Mouse (Mus musculus): ENCODE results near the gene Rapgefl1. TPM values are rescaled to one million over a fixed set of nuclear protein-coding genes. Genes with fewer than 3 reads are reported as not detected.

Rapgefl1 gene
- total and polyA plus RNA-seq, 3 experiments: 0.27 to 0.35 TPM; not detected in 1

DNA sequence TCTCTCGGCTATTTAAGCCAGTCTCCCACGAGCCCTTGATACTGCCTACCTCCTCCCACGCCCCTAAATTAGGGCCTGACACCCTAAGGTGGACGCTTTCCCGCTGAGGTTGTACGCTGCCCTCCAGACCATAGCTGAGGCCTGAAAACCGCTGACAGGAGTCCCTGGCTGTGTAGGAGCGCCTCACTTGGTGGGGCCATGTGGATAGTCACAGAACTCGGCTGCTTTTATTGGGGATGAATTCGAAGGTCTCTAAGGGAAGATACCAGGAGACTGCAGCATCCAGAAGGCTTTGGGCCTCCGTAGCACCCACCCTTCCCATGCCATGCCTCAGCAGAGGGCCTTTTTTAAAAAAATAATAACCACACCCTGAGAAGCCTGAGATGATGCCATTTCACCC, 1.3 kb downstream of the Rapgefl1 start:
- peaks cover 27% of the 10 kb centered on the region for H3K4me1 ChIP-seq (ENCODE audit: insufficient read depth, low read depth, low read length)
- peaks cover 34% of the 10 kb centered on the region for H3K36me3 ChIP-seq (replicated peaks)
- TF ChIP-seq GATA2 (IDR thresholded peaks at IDR 0.05; ENCODE audit: borderline replicate concordance, low read depth, low read length) (no peak), GATA1 (IDR thresholded peaks at IDR 0.05; ENCODE audit: borderline replicate concordance, low read length) (no peak), TAL1 (conservative IDR thresholded peaks at IDR 0.05; ENCODE audit: low read depth, low read length) (no peak), CTCF (IDR thresholded peaks at IDR 0.05; ENCODE audit: low read depth, low read length) (no peak), POLR2AphosphoS5 (IDR thresholded peaks at IDR 0.05; ENCODE audit: insufficient replicate concordance, low read depth, low read length) (no peak)
- H3K9me3 ChIP-seq (replicated peaks): no peaks in the 10 kb centered on the region
- ATAC-seq (ENCODE audit: extremely low read depth, insufficient number of reproducible peaks, low FRiP score, poor library complexity, severe bottlenecking) (no peak), DNase-seq (ENCODE audit: low spot score) (no peak)
- H3K27me3 ChIP-seq (ENCODE audit: insufficient read depth, low read length): peaks cover 45% of the 10 kb centered on the region
- no peak overlapping the region for H3K4me3 ChIP-seq (ENCODE audit: low read depth, low read length)

DNA sequence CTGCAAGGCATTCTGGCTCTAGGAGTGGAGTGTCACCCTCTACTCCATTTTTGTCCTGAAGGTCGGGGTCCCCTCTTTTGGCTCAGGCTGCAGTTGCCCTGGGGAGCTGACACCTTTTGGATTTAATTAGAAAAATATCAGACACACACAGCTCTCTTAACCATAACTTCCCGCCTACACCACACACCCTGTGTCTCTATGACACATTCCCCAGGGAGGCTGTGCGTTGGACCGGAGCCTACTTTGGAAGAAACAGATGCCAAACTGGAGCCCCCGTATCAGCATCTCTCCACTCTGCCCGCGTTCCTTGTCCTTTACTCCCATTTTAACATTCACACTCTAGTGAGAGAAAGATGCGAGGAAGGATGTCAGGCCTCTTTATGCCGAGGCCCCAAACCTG, 1.9 kb downstream of the Rapgefl1 start:
- Histone ChIP-seq H3K4me3 (ENCODE audit: low read depth, low read length) (no peak overlapping the region), H3K36me3 (replicated peaks) (peaks cover 28% of the 10 kb centered on the region), H3K9me3 (replicated peaks) (no peaks in the 10 kb centered on the region), H3K4me1 (ENCODE audit: insufficient read depth, low read depth, low read length) (peaks cover 27% of the 10 kb centered on the region), H3K27me3 (ENCODE audit: insufficient read depth, low read length) (peaks cover 46% of the 10 kb centered on the region)
- ATAC-seq (ENCODE audit: extremely low read depth, insufficient number of reproducible peaks, low FRiP score, poor library complexity, severe bottlenecking) (no peak), DNase-seq (ENCODE audit: low spot score) (no peak)
- TF ChIP-seq TAL1 (conservative IDR thresholded peaks at IDR 0.05; ENCODE audit: low read depth, low read length) (no peak), POLR2AphosphoS5 (IDR thresholded peaks at IDR 0.05; ENCODE audit: insufficient replicate concordance, low read depth, low read length) (no peak), GATA2 (IDR thresholded peaks at IDR 0.05; ENCODE audit: borderline replicate concordance, low read depth, low read length) (no peak), GATA1 (IDR thresholded peaks at IDR 0.05; ENCODE audit: borderline replicate concordance, low read length) (no peak), CTCF (IDR thresholded peaks at IDR 0.05; ENCODE audit: low read depth, low read length) (no peak)

DNA sequence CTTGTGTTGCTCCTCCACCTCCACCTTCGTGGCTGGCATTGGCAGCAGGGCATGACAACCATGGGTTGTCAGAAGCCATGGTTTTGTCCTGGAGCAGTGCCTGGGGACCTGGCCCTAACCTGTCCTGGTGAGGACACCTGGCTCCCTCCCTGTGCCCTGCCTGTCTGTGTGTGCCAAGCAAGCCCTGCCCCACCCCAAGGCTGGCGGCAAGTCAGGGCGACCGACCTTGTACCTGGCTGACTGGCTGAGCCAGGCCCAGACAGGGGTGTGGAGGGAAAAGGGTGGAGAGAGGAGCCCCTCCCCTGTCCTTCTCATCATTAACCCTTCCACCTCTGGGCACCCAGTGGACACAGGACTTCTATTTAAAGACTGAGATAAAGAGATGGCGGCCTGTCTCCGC, 2.8 kb downstream of the Rapgefl1 start:
- ATAC-seq (ENCODE audit: extremely low read depth, insufficient number of reproducible peaks, low FRiP score, poor library complexity, severe bottlenecking) (no peak), DNase-seq (ENCODE audit: low spot score) (no peak)
- Histone ChIP-seq H3K4me1 (ENCODE audit: insufficient read depth, low read depth, low read length) (peaks cover 27% of the 10 kb centered on the region), H3K9me3 (replicated peaks) (no peaks in the 10 kb centered on the region), H3K4me3 (ENCODE audit: low read depth, low read length) (no peak overlapping the region), H3K36me3 (replicated peaks) (peaks cover 20% of the 10 kb centered on the region), H3K27me3 (ENCODE audit: insufficient read depth, low read length) (peaks cover 52% of the 10 kb centered on the region)
- TF ChIP-seq TAL1 (conservative IDR thresholded peaks at IDR 0.05; ENCODE audit: low read depth, low read length): no peak
- no peak for TF ChIP-seq GATA1 (IDR thresholded peaks at IDR 0.05; ENCODE audit: borderline replicate concordance, low read length)
- TF ChIP-seq GATA2 (IDR thresholded peaks at IDR 0.05; ENCODE audit: borderline replicate concordance, low read depth, low read length): no peak
- TF ChIP-seq CTCF (IDR thresholded peaks at IDR 0.05; ENCODE audit: low read depth, low read length): no peak
- no peak for TF ChIP-seq POLR2AphosphoS5 (IDR thresholded peaks at IDR 0.05; ENCODE audit: insufficient replicate concordance, low read depth, low read length)

GRCm38 (mm10) chr11:98839897-98840296, 3.3 kb downstream of the Rapgefl1 start:
- Histone ChIP-seq H3K4me3 (ENCODE audit: low read depth, low read length) (no peak overlapping the region), H3K27me3 (ENCODE audit: insufficient read depth, low read length) (peaks cover 56% of the 10 kb centered on the region), H3K4me1 (ENCODE audit: insufficient read depth, low read depth, low read length) (peaks cover 27% of the 10 kb centered on the region), H3K9me3 (replicated peaks) (no peaks in the 10 kb centered on the region), H3K36me3 (replicated peaks) (peaks cover 15% of the 10 kb centered on the region)
- no peak for DNase-seq (ENCODE audit: low spot score)
- no peak for TF ChIP-seq CTCF (IDR thresholded peaks at IDR 0.05; ENCODE audit: low read depth, low read length)
- no peak for ATAC-seq (ENCODE audit: extremely low read depth, insufficient number of reproducible peaks, low FRiP score, poor library complexity, severe bottlenecking)

DNA sequence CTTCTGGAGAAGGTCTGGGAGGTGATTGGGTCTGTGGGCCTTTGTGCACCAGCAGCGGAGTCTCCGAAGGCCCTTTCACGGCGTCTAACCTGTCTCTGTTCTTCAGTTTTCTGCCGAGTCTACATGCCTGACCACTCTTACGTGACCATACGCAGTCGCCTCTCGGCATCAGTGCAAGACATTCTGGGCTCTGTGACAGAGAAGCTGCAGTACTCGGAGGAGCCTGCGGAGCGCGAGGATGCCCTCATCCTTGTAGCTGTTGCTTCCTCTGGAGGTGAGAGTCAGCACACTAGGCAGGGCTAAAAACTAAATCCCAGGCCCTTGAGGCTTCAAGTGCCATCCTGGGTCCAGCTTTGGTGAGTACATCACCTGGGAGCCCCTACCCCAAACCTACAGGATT, 9.4 kb downstream of the Rapgefl1 start:
- no peaks in the 10 kb centered on the region for H3K36me3 ChIP-seq (replicated peaks)

GRCm38 (mm10) chr11:98846865-98847604, 10.4 kb downstream of the Rapgefl1 start:
- Histone ChIP-seq H3K36me3 (replicated peaks) (no peaks in the 10 kb centered on the region), H3K4me1 (ENCODE audit: insufficient read depth, low read depth, low read length) (peaks cover 9% of the 10 kb centered on the region; the same call in 1 of the 2 replicates), H3K4me3 (ENCODE audit: low read depth, low read length) (no peak overlapping the region), H3K9me3 (replicated peaks) (no peaks in the 10 kb centered on the region), H3K27me3 (ENCODE audit: insufficient read depth, low read length) (peaks cover 66% of the 10 kb centered on the region)
- TF ChIP-seq POLR2AphosphoS5 (IDR thresholded peaks at IDR 0.05; ENCODE audit: insufficient replicate concordance, low read depth, low read length) (no peak), GATA1 (IDR thresholded peaks at IDR 0.05; ENCODE audit: borderline replicate concordance, low read length) (no peak), GATA2 (IDR thresholded peaks at IDR 0.05; ENCODE audit: borderline replicate concordance, low read depth, low read length) (no peak), CTCF (IDR thresholded peaks at IDR 0.05; ENCODE audit: low read depth, low read length) (no peak), TAL1 (conservative IDR thresholded peaks at IDR 0.05; ENCODE audit: low read depth, low read length) (no peak)
- ATAC-seq (ENCODE audit: extremely low read depth, insufficient number of reproducible peaks, low FRiP score, poor library complexity, severe bottlenecking) (no peak), DNase-seq (ENCODE audit: low spot score) (no peak)

More for the DNA sequence above, 9.4 kb downstream of the Rapgefl1 start:
- TF ChIP-seq GATA2 (IDR thresholded peaks at IDR 0.05; ENCODE audit: borderline replicate concordance, low read depth, low read length) (no peak), CTCF (IDR thresholded peaks at IDR 0.05; ENCODE audit: low read depth, low read length) (no peak), TAL1 (conservative IDR thresholded peaks at IDR 0.05; ENCODE audit: low read depth, low read length) (no peak), GATA1 (IDR thresholded peaks at IDR 0.05; ENCODE audit: borderline replicate concordance, low read length) (no peak), POLR2AphosphoS5 (IDR thresholded peaks at IDR 0.05; ENCODE audit: insufficient replicate concordance, low read depth, low read length) (no peak)
- DNase-seq (ENCODE audit: low spot score): no peak
- no peak for ATAC-seq (ENCODE audit: extremely low read depth, insufficient number of reproducible peaks, low FRiP score, poor library complexity, severe bottlenecking)
- H3K4me1 ChIP-seq (ENCODE audit: insufficient read depth, low read depth, low read length): peaks cover 6% of the 10 kb centered on the region; the same call in 1 of the 2 replicates
- H3K27me3 ChIP-seq (ENCODE audit: insufficient read depth, low read length): peaks cover 61% of the 10 kb centered on the region
- no peak overlapping the region for H3K4me3 ChIP-seq (ENCODE audit: low read depth, low read length)
- H3K9me3 ChIP-seq (replicated peaks): no peaks in the 10 kb centered on the region

Measured in G1E (cell line).